Mouse (Mus musculus) Patski (cell line): Measurements from ENCODE around the gene Fn1. TPM values are rescaled to one million over a fixed set of nuclear protein-coding genes. Genes with fewer than 3 reads are reported as not detected.

Experiments used
- ATAC-seq: fragments of 100-300 bp; one replicate; pipeline ENCODE4 v1.8.0; 2021
- CTCF ChIA-PET: fragments of 350-600 bp; sonication (Branson Sonifier 250); formaldehyde crosslinking; loops from one replicate; lab custom pipeline; 2022; ENCODE audit warnings: inconsistent platforms; lab: Charles Lee
- POLR2A ChIA-PET: fragments of 350-600 bp; sonication (Branson Sonifier 250); formaldehyde crosslinking; loops from one replicate; lab custom pipeline; 2022; ENCODE audit warnings: antibody characterized with exemption, inconsistent platforms; lab: Charles Lee
- DNase-seq: peaks from one replicate; pipeline ENCODE4 v3.0.0-alpha.2; 2011; ENCODE audit warnings: low read depth, low spot score
- H3K27me3 ChIP-seq: fragments of 371-371 bp; one replicate; pipeline ENCODE4 v1.5.1; 2021
- CTCF ChIP-seq: fragments of 100-300 bp; IDR thresholded peaks from one replicate; pipeline ENCODE4 v1.5.1; 2021
- in situ Hi-C: fragments of 300-500 bp; cut with MboI; formaldehyde crosslinking; loops from 3 replicates; pipeline ENCODE4 v1.11.1; 2018; ENCODE audit warnings: low pct_unique_long_range_greater_than_20kb, mixed read lengths
- polyA plus RNA-seq: library from polyadenylated mRNA; unstranded; gene quantifications from one replicate; pipeline ENCODE4 v1.2.3, GENCODE M21; 2021

The Fn1 gene
- polyA plus RNA-seq, 1 experiment from 2014 or later = 1,318 TPM

DNA sequence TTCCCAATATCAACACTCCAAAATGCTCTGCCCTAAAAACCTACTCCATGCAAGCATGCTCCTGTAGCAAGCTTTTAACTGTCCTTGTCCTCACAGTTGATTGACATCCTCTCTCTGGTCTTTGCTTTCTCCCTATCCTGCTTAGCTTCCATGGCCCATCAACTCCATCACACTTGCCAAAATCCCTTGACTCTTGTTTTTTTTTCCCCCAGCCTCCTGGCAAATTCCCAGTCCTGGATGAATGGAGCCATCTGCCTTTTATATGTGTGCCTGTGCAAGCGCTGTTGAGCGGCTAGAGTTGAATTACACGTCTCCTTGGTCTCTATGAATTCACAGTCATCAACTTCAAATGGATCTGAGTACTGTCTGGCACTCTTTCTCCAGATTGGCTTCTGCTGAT, 112.6 kb downstream of the Fn1 start:
- ChIA-PET POLR2A (no interaction called here), CTCF (no interaction called here)
- in situ Hi-C loops = no loop called here
- TF ChIP-seq CTCF = no peak
- DNase-seq = no peak
- no peak for ATAC-seq
- no peaks in the 10 kb centered on the region for H3K27me3 ChIP-seq

DNA sequence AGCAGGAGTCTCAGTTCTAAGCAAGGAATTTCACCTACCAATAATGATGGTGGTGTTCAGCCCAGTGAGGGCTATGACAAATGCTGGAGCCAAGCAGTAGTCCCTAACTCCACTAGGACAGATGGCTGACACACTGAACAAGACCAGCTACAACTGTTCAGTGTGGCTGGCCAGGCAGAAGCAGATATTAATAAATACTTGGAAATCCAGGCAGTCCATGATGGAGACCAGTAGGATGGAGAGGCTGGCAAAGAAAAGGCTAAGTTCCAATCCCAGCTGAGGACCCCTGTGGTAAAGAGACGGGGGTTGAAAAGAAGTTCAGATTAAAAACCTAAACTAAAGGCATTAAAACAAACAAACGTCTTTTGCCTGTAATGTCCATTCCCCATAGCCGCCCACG, 113.4 kb downstream of the Fn1 start:
- ATAC-seq (no peak), DNase-seq (no peak)
- CTCF ChIA-PET = interaction anchor here (0.8 to 1.4 kb wide), 2 partner anchors 10 to 584 kb away, joined by 3 to 5 read pairs; no protein-coding TSS in a partner anchor
- no peaks in the 10 kb centered on the region for H3K27me3 ChIP-seq
- TF ChIP-seq CTCF = no peak
- POLR2A ChIA-PET = no interaction called here
- in situ Hi-C loops = loop anchor here (10.0 kb wide), 1 partner anchor 1745 kb away; no protein-coding TSS in a partner anchor

Other genes with a start within 250 kb of the Fn1 start
- gene Abca12, start 238.3 kb downstream of the Fn1 start, polyA plus RNA-seq = not detected
- gene Atic, start 96.0 kb downstream of the Fn1 start, polyA plus RNA-seq = 98.1 TPM